Mouse (Mus musculus) kidney, postnatal 0 days (tissue): ENCODE results near the gene Izumo1r. TPM values are rescaled to one million over a fixed set of nuclear protein-coding genes. Genes with fewer than 3 reads are reported as not detected.
A peak's percentile ranks its signal among the peaks of the same experiment; 100 is the strongest.

Source experiments
- ATAC-seq: fragments of 200-750 bp; cut with Nextera tagmentation; replicated peaks from 2 replicates; pipeline ENCODE4 v1.8.0; 2017; ENCODE audit warnings: low read depth, moderate number of reproducible peaks, moderate TSS enrichment, moderate library complexity; ENCODE audit not compliant: low FRiP score
- DNase-seq: peaks from one replicate; pipeline ENCODE4 v3.0.0-alpha.2; 2016; ENCODE audit warnings: low spot score
- H3K27ac ChIP-seq: fragments of 300-500 bp; sonication (generic); 2 replicates; pipeline ENCODE4 v1.5.1; 2014; ENCODE audit warnings: mild to moderate bottlenecking
- H3K27me3 ChIP-seq: fragments of 300-500 bp; sonication (generic); 2 replicates; pipeline ENCODE4 v1.6.1; 2014; ENCODE audit warnings: low read length, mixed read lengths; ENCODE audit not compliant: insufficient read depth
- H3K36me3 ChIP-seq: fragments of 300-500 bp; sonication (generic); 2 replicates; pipeline ENCODE4 v1.6.1; 2014; ENCODE audit warnings: low read length, mixed read lengths; ENCODE audit not compliant: insufficient read depth
- H3K4me1 ChIP-seq: fragments of 300-500 bp; sonication (generic); replicated peaks from 2 replicates; pipeline ENCODE4 v1.6.1; 2014; ENCODE audit warnings: antibody characterized with exemption, low read length, mixed read lengths; ENCODE audit not compliant: insufficient read depth
- H3K4me2 ChIP-seq: fragments of 300-500 bp; sonication (generic); 2 replicates; pipeline ENCODE4 v1.6.1; 2014; ENCODE audit warnings: mild to moderate bottlenecking, low read length, moderate library complexity, mixed read lengths
- H3K4me3 ChIP-seq: fragments of 300-500 bp; sonication (generic); replicated peaks from 2 replicates; pipeline ENCODE4 v1.5.1; 2014; ENCODE audit warnings: low read depth, low read length
- H3K9ac ChIP-seq: fragments of 300-500 bp; sonication (generic); 2 replicates; pipeline ENCODE4 v1.6.1; 2014; ENCODE audit warnings: low read depth, low read length
- H3K9me3 ChIP-seq: fragments of 300-500 bp; sonication (generic); replicated peaks from 2 replicates; pipeline ENCODE4 v1.6.1; 2016; ENCODE audit warnings: low read length, inconsistent platforms, mixed read lengths
- CTCF ChIP-seq: IDR thresholded peaks from 2 replicates; pipeline ENCODE4 v1.5.1; 2016; ENCODE audit warnings: antibody characterized with exemption, low read depth, mild to moderate bottlenecking, moderate library complexity
- WGBS: fragments of 180-500 bp; shearing (Covaris S2); extraction: QIAGEN DNeasy Blood & Tissue Kit; methylation state at CpG from one replicate; pipeline ENCODE4 v1.1.7; 2014; 5-methylcytosine and 5-hydroxymethylcytosine counted together
- polyA plus RNA-seq: library from polyadenylated mRNA; unstranded; fragments of >200 nt; fragmentation: Nextera tagmentation; extraction: Ambion mirVana; gene quantifications from 2 replicates; pipeline ENCODE4 v1.2.1, GENCODE M21; 2015

Gene Izumo1r
- polyA plus RNA-seq, 1 experiment from 2014 or later, result 0.20 TPM

- no peak overlapping the region for H3K27ac ChIP-seq
- H3K9me3 ChIP-seq, result no peaks in the 10 kb centered on the region
- no peaks in the 10 kb centered on the region for H3K36me3 ChIP-seq
- no peak overlapping the region for H3K4me2 ChIP-seq
- H3K4me1 ChIP-seq, result no peaks in the 10 kb centered on the region
- no peaks in the 10 kb centered on the region for H3K27me3 ChIP-seq
- no peak overlapping the region for H3K9ac ChIP-seq
- 74% methylated on average over 5 of the region's 5 CpGs for WGBS
- no peak overlapping the region for H3K4me3 ChIP-seq
- TF ChIP-seq CTCF, result no peak
- no peak for ATAC-seq
- DNase-seq, result no peak
Measured at GRCm38 (mm10) chr9:14875743-14876507, 27.8 kb downstream of the Izumo1r start.

- H3K9ac ChIP-seq, result no peak overlapping the region
- peak; percentile 40; the same call in 1 of the 2 replicates for ATAC-seq
- no peaks in the 10 kb centered on the region for H3K27me3 ChIP-seq
- no peak overlapping the region for H3K4me3 ChIP-seq
- no peak overlapping the region for H3K27ac ChIP-seq
- no peaks in the 10 kb centered on the region for H3K36me3 ChIP-seq
- no peaks in the 10 kb centered on the region for H3K4me1 ChIP-seq
- TF ChIP-seq CTCF, result no peak
- no peaks in the 10 kb centered on the region for H3K9me3 ChIP-seq
- WGBS, result 28% methylated on average over 17 of the region's 17 CpGs
- no peak overlapping the region for H3K4me2 ChIP-seq
- DNase-seq, result no peak
Measured at GRCm38 (mm10) chr9:14872181-14872930, 31.4 kb downstream of the Izumo1r start.

GRCm38 (mm10) chr9:14871536-14871935, 32.2 kb downstream of the Izumo1r start:
- Histone ChIP-seq H3K36me3 (no peaks in the 10 kb centered on the region), H3K4me1 (no peaks in the 10 kb centered on the region), H3K27me3 (no peaks in the 10 kb centered on the region), H3K9ac (no peak overlapping the region), H3K9me3 (no peaks in the 10 kb centered on the region), H3K4me2 (no peak overlapping the region), H3K4me3 (no peak overlapping the region), H3K27ac (no peak overlapping the region)
- no peak for DNase-seq
- TF ChIP-seq CTCF, result no peak
- 61% methylated on average over 3 of the region's 3 CpGs for WGBS
- no peak for ATAC-seq

- WGBS, result 91% methylated on average over 10 of the region's 10 CpGs
- Histone ChIP-seq H3K27me3 (no peaks in the 10 kb centered on the region), H3K9ac (no peak overlapping the region), H3K4me2 (no peak overlapping the region), H3K4me3 (no peak overlapping the region), H3K4me1 (no peaks in the 10 kb centered on the region), H3K9me3 (no peaks in the 10 kb centered on the region), H3K27ac (no peak overlapping the region), H3K36me3 (no peaks in the 10 kb centered on the region)
- DNase-seq (no peak), ATAC-seq (no peak)
- TF ChIP-seq CTCF, result no peak
Measured at GRCm38 (mm10) chr9:14870802-14871201, 32.9 kb downstream of the Izumo1r start.

- ATAC-seq, result no peak
- Histone ChIP-seq H3K4me1 (no peaks in the 10 kb centered on the region), H3K9ac (no peak overlapping the region), H3K4me2 (no peak overlapping the region), H3K4me3 (no peak overlapping the region), H3K27ac (no peak overlapping the region), H3K36me3 (no peaks in the 10 kb centered on the region), H3K9me3 (no peaks in the 10 kb centered on the region), H3K27me3 (no peaks in the 10 kb centered on the region)
- no peak for TF ChIP-seq CTCF
- 90% methylated on average over 2 of the region's 2 CpGs for WGBS
- DNase-seq, result no peak
Measured at GRCm38 (mm10) chr9:14870377-14870776, 33.4 kb downstream of the Izumo1r start.

- Histone ChIP-seq H3K9me3 (no peaks in the 10 kb centered on the region), H3K27me3 (no peaks in the 10 kb centered on the region), H3K36me3 (no peaks in the 10 kb centered on the region), H3K27ac (no peak overlapping the region), H3K4me1 (no peaks in the 10 kb centered on the region), H3K9ac (no peak overlapping the region), H3K4me3 (no peak overlapping the region), H3K4me2 (no peak overlapping the region)
- no peak for TF ChIP-seq CTCF
- WGBS, result 96% methylated on average over 8 of the region's 8 CpGs
- ATAC-seq (no peak), DNase-seq (no peak)
Measured at GRCm38 (mm10) chr9:14868326-14868725, 35.4 kb downstream of the Izumo1r start.
